Mouse (Mus musculus) megakaryocyte-erythroid progenitor cell, adult 5-6 weeks (primary cell): Measurements from ENCODE around the gene Degs2. TPM values are rescaled to one million over a fixed set of nuclear protein-coding genes. Genes with fewer than 3 reads are reported as not detected.

Experiments used
- ATAC-seq: replicated peaks from 2 replicates; pipeline ENCODE4 v1.8.0; 2016; ENCODE audit warnings: mild to moderate bottlenecking, inconsistent platforms; ENCODE audit not compliant: severe bottlenecking, poor library complexity, low FRiP score, low TSS enrichment
- total RNA-seq, 2 experiments: library from RNA; stranded (forward) in 1 of 2; stranded (reverse) in 1 of 2; fragments of 200-1000, 215-1000 nt in 1 of 2; fragments of >200 nt in 1 of 2; fragmentation: Nextera tagmentation in 1 of 2; gene quantifications; 2 replicates each; pipeline ENCODE4 v1.2.3; 2014 to 2017

The Degs2 gene
- total RNA-seq, 2 experiments from 2014 or later, result not detected

DNA sequence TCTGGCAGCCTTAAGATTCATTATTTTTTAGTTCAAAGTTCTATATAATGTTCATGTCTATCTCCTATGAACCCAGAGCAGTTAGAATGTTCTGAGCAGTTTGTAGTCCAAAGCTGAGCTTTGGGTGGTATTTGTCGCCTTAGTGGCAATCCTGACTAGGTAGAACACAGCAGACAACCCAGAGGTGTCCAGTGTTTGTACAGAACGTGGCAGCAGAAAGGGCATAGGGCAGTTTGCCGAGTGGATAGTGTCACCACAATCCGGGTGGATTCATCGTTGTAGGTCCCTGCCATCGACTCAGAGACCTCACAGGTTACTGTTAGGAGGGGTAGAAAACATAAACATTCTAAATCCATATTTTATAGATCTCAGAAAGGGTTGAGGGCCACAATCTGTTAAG, 3.4 kb upstream of the Degs2 start:
- ATAC-seq, result no peak

DNA sequence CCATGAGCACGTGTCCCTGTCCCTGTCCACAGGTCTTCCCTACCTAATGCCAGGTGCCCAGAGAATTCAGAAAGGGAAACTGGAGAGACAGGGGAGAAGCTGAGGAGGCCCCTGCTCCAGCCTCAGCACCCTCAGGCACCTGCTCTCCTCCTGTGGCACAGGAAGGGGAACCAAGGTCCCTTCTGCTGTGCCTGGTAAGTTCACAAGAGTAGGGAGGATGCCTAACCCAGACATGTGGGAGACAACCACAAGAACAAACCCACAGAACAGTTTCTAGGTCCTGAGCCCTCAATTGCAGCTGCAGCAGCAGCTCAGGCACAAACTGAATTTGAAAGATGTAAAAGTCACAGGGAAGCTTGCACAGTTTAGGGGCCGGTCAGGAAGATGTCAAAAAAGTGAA, 894 bp downstream of the Degs2 start:
- ATAC-seq, result no peak

DNA sequence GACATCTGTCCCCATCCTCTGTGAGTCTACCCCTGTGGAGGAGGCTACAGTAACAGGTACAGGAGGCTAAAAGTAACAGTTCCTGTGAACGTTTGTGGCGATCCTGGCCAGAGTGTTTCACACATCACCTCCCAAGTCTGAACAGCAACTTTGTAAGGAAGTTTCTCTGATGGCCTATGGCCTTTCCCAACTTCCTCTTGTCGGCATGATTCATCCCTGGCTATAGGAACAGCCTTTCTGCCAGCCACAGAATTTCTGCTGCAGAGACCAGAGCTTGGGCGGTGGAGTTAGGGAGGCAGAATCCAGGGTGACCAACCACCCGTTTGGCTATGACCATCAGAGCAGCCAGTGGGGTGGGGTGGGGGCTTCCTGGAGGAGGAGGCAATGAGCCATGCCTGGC, 2.1 kb downstream of the Degs2 start:
- no peak for ATAC-seq

DNA sequence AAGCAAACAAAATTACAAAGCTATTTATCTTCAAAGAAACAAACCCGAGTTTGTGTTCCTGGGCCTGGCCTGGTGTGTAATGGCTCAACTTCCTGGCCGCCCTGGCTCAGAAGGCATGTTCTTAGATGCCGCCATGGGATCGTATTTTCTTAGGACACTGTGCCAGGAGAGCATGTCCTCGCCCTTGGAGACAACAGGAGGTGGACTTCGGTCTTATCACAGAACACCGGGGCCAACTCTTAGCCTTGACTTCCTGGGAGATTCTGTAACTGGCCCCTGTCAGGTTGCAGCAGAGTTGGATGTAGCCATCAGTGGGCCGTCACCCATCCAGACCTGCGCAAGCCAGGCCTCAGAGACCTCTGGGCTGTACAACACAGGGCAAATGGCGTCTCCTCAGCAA, 2.5 kb downstream of the Degs2 start:
- no peak for ATAC-seq

DNA sequence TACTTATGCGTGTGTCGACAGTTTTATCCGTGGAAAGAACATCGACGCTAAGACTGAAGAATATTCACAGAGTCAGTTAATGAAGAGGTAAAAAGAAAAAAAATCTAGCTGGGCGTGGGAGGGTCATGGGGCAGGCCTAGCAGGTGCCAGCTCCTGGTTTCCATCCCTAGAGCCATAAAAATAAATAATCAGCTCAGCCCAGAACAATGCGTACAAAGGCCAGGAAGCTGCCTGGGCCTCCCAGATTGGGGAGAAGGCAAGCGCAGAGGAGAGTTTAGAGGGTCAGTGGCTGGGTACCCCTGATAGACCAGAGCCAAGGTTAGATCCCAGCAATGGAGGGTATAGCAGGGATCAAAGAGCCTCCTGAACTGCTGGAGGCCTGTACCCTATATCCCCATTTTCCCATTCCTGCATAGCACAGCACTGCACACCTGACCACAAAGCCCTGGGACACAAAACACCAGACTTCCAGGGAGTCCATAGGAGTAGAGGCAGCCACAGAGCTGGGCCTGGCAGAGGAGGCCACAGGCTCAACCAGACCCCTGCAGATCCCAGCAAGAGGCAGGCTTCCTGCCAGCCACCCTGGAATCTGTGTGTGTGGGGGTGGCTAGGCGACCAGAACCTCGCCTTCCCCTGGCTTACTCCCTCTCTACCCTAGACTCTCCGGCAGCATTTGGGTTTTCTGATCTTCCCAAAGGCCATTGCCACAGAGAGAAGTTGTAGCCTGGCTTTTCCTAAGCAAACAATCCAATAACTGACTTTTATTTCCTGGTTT, 3.2 kb downstream of the Degs2 start:
- no peak for ATAC-seq

DNA sequence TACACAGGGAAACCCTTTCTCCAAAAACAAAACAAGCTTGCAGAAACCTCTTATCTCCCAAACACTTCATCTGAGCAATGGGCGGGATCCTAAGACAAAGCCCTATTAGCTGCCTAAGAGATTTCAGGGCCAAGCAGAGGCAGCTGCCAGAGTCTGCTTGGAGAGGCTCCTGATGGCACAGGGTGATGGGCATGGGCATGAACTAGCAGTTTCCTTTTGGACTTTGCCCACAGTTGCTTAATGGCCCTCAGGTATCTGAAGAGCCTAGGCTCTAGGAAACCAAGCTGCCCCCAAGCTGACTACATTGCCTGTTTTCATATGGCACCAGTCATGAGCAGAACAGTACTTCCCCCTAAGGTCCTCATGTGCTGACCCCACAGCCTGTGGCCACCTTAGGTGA, 7.9 kb downstream of the Degs2 start:
- ATAC-seq, result no peak

DNA sequence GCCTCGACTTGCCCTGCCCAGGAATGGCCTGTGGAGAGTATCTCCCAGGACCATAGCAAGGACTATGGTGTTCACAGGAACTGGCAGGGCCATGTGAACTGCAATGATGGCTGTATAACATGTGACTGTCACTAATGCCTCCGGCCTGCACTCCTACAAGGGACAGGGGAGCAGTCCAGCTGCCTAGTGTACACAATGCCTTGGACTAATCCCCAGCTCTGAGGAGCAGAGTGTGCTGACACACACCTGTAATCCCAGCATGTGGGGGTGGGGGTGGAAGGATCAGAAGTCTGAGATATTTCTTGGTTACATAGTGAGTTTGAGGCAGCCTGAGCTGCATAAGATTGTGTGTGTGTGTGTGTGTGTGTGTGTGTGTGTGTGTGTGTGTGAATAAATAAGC, 8.5 kb downstream of the Degs2 start:
- no peak for ATAC-seq

DNA sequence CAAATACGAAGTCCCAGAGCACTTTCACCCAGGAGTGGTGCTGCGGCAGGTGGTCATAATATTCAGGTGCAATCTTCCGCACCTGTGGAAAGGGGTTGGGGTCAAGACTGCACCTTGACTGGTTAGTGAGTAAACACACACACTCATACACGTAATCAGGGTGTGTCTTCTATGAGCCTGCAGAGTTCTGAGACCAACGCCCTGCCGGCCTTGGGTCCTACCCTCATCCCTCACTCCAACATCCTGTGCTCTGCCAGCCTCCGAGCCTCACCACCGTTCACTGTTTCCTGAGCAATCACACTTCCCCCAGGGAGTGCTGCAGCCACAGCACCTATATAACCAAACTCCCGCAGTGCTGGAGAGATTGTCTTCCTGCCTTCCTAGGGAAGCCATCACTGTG, 11.6 kb downstream of the Degs2 start:
- ATAC-seq, result no peak

DNA sequence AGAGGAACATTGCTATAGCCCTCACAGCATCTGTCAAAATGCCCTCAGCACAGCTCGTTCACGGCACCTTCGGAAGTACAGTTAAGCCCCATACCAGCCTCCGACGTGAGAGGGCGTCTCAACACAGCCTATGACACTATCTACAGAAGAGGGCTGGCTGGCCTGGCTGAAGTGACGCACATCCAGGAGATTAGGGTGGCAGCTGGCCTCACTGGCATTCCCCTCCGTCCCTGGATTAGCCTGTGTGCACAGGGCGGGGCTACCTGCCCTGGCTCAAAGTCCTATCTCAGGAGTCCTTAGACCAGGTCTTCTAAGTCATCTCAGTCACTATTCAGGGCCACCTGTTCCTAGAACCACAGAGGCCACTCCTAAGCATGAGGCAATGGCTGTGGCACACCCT, 12.9 kb downstream of the Degs2 start:
- ATAC-seq, result no peak

DNA sequence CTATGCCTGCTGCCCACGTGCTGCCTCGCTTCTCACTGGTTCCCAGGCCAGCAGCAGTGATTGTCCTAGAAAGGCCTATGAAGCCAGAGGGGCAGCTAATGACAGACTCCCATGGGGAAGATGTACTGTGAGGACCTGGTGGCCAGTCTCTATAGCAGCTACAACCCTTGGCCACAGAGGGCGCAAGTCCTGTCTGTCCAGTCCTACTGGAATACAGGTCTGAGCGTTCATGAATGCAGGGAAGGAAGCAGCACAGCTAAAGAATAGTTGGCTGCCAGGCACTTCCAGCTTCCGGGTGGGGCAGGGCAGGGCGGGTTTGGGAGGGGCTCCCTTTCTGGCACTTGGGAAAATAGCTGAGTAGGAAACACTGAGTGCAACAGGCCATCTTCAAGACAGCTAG, 15.2 kb downstream of the Degs2 start:
- ATAC-seq, result peak; percentile 38; the same call in 1 of the 2 replicates

DNA sequence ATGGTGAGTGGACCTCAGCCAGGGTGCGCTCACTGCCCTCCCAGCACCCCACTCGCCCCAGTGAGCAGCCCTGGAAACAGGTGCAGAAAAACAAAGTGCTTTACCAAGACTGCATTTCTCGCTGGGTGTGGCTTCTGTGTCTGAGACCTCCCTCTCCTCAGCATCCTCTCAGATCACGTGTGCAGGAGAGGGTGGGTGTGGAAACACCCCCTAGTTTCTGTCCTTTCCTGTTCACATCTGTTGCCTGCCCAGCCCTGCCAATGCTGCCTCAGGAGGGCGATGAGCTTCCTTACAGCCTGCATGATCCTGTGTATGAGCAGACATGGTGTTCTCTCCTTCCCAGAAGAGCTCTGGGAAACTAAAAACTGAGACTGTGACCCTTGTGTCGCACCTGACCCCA, 15.7 kb downstream of the Degs2 start:
- ATAC-seq, result no peak

DNA sequence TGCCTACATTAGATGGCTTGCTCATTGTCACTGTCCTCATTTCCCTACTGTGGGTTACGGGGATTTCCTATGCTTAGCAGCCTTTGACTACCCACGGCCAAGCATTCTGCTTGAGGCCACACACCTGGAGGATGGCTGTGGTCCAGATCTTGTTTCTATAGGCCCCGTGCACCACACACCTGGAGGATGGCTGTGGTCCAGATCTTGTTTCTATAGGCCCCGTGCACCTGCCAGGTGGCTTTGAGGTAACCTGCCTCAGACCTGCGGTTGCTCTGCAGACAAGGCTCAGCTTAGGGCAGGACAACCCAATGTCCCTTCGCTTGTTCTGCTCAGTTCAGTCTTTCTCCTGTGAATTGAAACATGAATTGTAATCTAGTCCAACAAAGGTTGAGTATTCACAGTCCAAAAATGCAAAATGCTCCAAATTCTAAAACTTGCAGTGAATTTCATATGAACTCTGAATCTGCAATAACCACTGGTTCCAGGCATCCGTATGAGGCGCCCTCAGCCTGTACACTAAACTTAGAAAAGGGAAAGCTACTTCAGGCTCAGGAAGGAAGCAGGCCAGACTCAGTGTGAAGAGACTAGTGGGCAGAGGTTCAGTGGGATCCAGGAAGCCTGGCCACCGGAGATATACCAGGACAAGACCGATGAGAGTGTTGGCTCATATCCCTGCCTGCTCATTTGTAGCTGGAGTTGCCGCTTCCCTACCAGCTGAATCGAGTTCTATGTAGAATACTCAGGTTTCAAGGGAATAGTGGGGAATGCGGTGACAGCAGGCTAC, 19.7 kb downstream of the Degs2 start:
- ATAC-seq, result no peak

DNA sequence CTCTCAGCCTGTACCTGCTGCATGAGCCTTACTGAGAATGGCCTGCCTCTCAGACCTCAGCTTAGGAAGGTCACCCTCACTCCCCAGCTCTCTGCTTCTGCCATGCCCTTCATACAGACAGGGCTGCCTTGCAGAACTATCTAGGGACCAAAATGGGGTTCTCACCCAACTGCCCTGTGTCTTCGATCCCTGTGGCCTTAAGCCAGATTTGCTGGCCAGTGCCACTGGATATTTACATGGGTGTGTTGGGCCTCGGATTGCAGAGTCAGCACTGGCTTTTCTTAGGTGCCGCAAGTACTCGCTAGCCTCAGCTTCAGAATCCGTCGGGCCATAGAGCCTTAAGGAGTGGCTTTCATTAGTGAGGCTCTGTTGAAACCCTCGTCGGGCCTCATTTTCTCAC, 21.3 kb downstream of the Degs2 start:
- no peak for ATAC-seq

DNA sequence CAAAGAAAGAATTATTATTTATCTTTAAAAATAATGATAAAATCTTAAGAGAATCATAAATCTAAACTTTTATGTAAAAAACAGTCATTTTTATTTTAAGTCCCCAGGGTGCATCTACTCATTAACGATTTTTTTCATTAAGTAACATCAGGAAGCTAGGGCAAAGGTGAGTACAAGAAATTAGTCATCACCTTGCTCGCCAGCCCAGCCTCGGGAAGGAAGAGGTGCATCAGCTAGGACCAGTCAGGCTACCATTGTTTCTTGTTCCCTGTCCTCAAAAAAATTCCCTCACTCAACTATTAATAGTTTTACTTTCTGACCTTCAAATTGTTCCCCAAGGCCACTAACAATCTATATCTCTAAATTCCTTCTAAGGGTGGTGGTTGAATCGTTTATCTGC, 23.7 kb downstream of the Degs2 start:
- no peak for ATAC-seq

DNA sequence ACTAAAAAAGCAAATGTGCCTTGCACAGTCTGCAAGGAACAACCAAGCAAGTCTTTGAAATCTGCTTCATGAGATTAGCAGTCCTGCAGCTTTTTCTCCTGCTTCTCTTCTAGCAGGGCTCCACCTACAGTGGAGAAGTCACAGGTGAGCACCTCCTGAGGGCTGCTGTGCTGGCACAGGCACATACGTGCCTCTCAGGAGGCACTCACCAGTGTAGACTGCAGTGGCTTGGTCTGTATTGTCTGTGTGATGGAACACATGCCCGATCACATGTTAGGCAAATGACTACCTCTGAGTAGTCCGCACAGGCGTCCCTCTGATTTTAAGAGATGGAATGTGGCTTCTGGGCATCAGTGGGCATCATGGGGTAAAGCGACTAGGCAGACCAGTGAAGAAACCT, 25.0 kb downstream of the Degs2 start:
- no peak for ATAC-seq

DNA sequence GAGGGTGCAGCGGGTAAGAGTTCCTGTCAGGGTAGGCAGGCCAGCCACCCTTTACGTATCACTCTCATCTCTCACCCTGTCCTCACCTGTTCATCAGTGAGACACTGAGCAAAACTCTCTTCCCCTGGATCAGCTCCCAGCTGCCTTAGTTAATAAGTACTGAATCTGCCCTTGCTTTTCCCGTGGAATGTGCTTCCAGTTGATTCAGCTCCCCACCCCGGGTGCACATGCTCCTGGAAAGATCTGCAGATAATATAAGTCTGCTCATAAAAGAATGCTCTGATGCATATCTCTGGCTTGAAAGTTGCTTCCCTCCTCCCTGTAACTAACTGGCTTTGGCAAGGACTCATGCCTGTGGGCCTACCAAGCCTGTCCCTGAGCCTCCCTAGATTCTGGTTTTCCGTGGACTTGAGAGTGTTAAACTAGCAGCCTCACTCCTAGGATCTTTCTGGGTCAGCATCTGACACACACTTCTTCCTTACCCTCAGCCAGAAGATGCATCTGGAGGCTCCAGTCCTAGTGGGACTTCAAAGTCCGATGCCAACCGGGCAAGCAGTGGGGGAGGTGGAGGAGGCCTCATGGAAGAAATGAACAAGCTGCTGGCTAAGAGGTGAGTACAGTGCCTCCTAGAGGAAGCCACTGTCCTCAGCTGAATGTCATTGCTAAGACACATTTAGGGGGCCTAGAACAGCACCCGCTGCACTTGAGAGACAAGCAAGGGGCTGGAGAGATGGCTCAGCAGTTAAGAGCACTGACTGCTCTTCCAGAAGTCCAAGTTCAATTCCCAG, 26.3 kb downstream of the Degs2 start:
- no peak for ATAC-seq

DNA sequence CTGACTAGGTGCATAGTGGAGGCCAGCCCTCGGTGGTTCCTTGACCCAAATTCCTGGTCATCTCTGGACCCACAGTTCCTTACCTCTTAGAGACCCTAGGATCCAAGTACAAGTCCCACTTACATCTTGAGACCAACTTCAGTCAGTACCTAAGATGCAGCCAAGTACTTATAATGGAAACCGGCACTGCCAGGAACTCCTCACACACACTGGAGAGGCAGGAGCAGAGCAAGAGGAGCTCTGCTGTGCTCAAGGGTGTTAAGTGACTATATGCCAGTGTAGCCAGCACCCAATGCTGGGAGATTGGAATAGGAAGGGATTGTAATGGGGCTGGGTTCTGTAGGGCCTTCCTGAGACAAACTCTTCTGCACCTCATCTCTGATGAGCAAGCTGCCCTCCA, 27.2 kb downstream of the Degs2 start:
- ATAC-seq, result no peak

DNA sequence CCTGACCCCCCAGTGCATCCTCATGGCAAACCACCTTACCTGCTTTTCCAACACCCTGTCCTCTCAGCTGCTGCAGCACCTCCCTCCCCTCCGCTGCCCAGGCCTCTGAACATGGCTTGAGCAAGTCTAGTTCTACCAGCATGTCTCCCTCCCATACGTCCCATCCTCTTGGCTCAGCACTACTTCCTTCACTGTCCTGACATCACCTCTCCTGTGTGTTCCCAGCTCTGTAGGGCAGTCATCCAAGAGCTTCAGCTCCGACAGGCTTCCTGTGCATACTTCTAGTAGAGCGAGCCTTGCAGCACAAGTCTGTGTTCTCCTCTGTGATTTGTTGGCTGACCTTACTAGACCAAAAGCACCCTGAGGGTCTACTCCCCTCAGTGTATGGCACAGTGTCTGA, 27.6 kb downstream of the Degs2 start:
- ATAC-seq, result no peak

DNA sequence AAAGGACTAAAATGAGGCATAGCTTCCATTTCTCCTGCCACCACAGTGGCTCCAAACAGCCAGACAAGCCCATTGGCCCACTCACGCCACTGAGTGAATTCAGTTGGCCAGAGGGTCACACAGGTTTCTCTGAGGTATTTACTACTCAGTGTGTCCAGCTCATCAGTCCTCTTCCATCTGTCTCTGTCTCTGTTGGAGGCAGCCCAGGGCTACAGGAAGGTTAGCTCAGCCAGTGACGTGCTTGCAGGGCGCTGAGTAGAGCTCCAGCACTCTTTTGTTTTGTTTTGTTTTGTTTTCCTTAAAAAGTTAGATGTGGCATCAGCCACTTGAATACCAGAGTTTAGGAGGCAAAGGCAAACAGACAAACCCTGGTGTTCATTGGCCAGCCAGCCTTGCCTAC, 28.6 kb downstream of the Degs2 start:
- no peak for ATAC-seq

DNA sequence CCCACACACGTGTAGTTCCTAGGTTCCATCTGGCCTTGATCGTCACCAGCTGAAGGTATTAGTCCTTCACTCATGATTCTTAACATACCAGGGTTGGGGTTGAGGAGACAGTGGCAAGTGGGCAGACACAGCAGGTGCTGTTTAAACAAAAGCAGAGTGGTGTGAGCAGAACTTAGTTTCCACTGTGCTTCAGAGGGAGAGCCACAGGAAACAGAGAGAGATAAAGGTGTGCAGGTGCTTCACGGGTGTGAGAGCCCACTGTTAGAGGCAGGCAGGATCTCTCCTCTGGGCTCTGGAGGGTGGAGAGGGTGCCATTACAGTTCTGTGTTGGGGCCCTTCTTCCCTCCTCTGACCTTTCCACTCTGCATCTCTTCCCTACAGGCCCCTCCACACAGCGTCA, 29.2 kb downstream of the Degs2 start:
- no peak for ATAC-seq
